Mouse (Mus musculus): ENCODE data around the gene Rhox3h. TPM values are rescaled to one million over a fixed set of nuclear protein-coding genes. Genes with fewer than 3 reads are reported as not detected.

The Rhox3h gene
- polyA plus RNA-seq, 1 experiment from 2014 or later = not detected

Other genes starting within 250 kb of the Rhox3h start
- gene Rhox4b, start 236.3 kb downstream of the Rhox3h start, polyA plus RNA-seq (2014; fragmentation: Nextera tagmentation; extraction: Ambion mirVana) = not detected in 2 replicates
- not detected in 2 replicates for gene Rhox2c, start 215.1 kb downstream of the Rhox3h start, polyA plus RNA-seq (2014; fragmentation: Nextera tagmentation; extraction: Ambion mirVana)
- gene Rhox3c, start 210.2 kb downstream of the Rhox3h start, polyA plus RNA-seq (2014; fragmentation: Nextera tagmentation; extraction: Ambion mirVana) = not detected in 2 replicates
- not detected in 2 replicates for gene Rhox4c, start 188.4 kb downstream of the Rhox3h start, polyA plus RNA-seq (2014; fragmentation: Nextera tagmentation; extraction: Ambion mirVana)
- not detected in 2 replicates for gene Rhox2d, start 175.3 kb downstream of the Rhox3h start, polyA plus RNA-seq (2014; fragmentation: Nextera tagmentation; extraction: Ambion mirVana)
- not detected in 2 replicates for gene Rhox4d, start 154.4 kb downstream of the Rhox3h start, polyA plus RNA-seq (2014; fragmentation: Nextera tagmentation; extraction: Ambion mirVana)
- gene Rhox2e, start 138.3 kb downstream of the Rhox3h start, polyA plus RNA-seq (2014; fragmentation: Nextera tagmentation; extraction: Ambion mirVana) = not detected in 2 replicates
- gene Rhox3e, start 126.7 kb downstream of the Rhox3h start, polyA plus RNA-seq (2014; fragmentation: Nextera tagmentation; extraction: Ambion mirVana) = not detected in 2 replicates
- not detected in 2 replicates for gene Rhox4e, start 111.4 kb downstream of the Rhox3h start, polyA plus RNA-seq (2014; fragmentation: Nextera tagmentation; extraction: Ambion mirVana)
- gene Rhox2f, start 97.4 kb downstream of the Rhox3h start, polyA plus RNA-seq (2014; fragmentation: Nextera tagmentation; extraction: Ambion mirVana) = not detected in 2 replicates
- gene Rhox3f, start 87.8 kb downstream of the Rhox3h start, polyA plus RNA-seq (2014; fragmentation: Nextera tagmentation; extraction: Ambion mirVana) = not detected in 2 replicates
- gene Rhox4f, start 61.1 kb downstream of the Rhox3h start, polyA plus RNA-seq (2014; fragmentation: Nextera tagmentation; extraction: Ambion mirVana) = not detected in 2 replicates
- not detected in 2 replicates for gene Rhox3g, start 40.2 kb downstream of the Rhox3h start, polyA plus RNA-seq (2014; fragmentation: Nextera tagmentation; extraction: Ambion mirVana)
- gene Rhox2g, start 25.3 kb downstream of the Rhox3h start, polyA plus RNA-seq (2014; fragmentation: Nextera tagmentation; extraction: Ambion mirVana) = not detected in 2 replicates
- not detected in 2 replicates for gene Rhox4g, start 17.4 kb downstream of the Rhox3h start, polyA plus RNA-seq (2014; fragmentation: Nextera tagmentation; extraction: Ambion mirVana)
- gene Rhox2h, start 4.5 kb upstream of the Rhox3h start, polyA plus RNA-seq (2014; fragmentation: Nextera tagmentation; extraction: Ambion mirVana) = not detected in 2 replicates
- gene Rhox5, start 136.1 kb upstream of the Rhox3h start, polyA plus RNA-seq (2014; fragmentation: Nextera tagmentation; extraction: Ambion mirVana) = not detected in 2 replicates
- not detected in 2 replicates for gene Rhox6, start 158.1 kb upstream of the Rhox3h start, polyA plus RNA-seq (2014; fragmentation: Nextera tagmentation; extraction: Ambion mirVana)
- gene Rhox7a, start 162.9 kb upstream of the Rhox3h start, polyA plus RNA-seq (2014; fragmentation: Nextera tagmentation; extraction: Ambion mirVana) = not detected in 2 replicates
- gene Rhox8, start 210.2 kb upstream of the Rhox3h start, polyA plus RNA-seq (2014; fragmentation: Nextera tagmentation; extraction: Ambion mirVana) = not detected in 2 replicates
- not detected in 2 replicates for gene Rhox7b, start 228.5 kb upstream of the Rhox3h start, polyA plus RNA-seq (2014; fragmentation: Nextera tagmentation; extraction: Ambion mirVana)
- gene Rhox9, start 233.0 kb upstream of the Rhox3h start, polyA plus RNA-seq (2014; fragmentation: Nextera tagmentation; extraction: Ambion mirVana) = not detected in 2 replicates